Mouse (Mus musculus) thymus, postnatal 25 days (tissue): ENCODE data around the gene Zfp467.

Source experiments
- DNase-seq: peaks from one replicate; pipeline ENCODE4 v3.0.0; 2022

The Zfp467 gene

GRCm38 (mm10) chr6:48445181-48446101 lies at the start of gene Zfp467:
Gene Zfp467 (minus strand): TSS chr6:48445825.
- peak; percentile 50 for DNase-seq

DNA sequence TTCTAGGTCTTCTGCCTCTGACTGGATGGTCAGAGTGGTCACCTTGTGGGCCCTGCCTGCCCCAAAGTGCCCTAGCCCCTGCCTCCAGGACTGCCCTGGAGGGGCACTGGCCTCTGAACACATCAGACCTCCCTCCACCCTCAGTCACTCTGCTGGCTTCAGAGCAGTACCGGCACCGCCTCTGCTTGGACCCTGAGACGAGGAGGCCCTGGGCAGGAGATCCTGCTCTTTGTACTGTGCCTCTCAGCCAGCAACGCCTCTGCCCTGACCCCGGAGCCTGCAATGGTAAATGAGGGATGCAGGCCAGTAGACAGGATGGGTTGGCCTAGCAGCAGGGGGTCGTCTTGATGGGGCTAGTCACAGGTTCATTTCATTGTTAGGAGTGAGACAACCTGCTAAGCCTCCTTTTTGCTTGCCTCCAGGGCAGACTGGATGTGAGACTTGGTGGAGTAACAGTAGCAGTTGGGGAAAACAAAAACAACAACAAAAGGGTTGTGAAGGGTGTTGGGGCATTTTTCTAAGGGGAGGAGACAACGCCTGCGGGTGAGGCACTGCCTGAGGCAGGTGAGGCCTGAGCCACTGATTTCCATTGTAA lies 47.6 kb upstream of the Zfp467 start:
- DNase-seq, result no peak

DNA sequence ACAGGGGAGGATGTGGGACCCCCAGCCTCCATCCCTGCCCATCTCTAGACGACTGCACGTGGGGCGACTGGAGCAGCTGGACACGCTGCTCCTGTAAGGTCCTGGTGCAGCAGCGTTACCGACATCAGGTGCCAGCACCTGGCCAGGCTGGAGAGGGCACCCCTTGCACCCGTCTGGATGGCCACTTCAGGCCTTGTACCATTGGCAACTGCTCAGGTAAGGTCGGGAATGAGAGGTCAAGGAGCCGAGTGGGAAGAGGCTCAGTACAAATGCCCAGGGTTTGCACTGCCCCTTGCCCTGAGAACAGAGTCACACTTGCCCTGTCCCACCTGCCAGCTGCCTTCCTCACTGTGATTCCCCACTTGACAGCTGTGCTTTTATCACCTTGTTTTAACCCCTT lies 45.7 kb upstream of the Zfp467 start:
- DNase-seq, result no peak

DNA sequence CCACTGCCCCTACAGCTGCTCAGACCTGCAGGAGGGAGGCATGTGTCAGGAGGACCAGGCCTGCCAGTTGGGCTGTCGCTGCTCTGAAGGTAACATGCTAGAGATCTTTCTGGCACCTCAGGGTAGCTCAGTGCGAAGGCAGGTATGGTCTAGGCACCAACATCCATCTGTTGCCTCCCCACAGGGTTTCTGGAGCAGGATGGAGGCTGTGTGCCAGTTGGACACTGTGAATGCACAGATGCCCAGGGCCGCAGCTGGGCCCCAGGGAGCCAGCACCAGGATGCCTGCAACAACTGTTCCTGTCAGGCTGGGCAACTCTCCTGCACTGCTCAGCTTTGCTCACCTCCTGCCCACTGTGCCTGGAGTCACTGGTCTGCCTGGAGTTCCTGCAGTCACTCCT lies 44.1 kb upstream of the Zfp467 start:
- DNase-seq, result no peak

DNA sequence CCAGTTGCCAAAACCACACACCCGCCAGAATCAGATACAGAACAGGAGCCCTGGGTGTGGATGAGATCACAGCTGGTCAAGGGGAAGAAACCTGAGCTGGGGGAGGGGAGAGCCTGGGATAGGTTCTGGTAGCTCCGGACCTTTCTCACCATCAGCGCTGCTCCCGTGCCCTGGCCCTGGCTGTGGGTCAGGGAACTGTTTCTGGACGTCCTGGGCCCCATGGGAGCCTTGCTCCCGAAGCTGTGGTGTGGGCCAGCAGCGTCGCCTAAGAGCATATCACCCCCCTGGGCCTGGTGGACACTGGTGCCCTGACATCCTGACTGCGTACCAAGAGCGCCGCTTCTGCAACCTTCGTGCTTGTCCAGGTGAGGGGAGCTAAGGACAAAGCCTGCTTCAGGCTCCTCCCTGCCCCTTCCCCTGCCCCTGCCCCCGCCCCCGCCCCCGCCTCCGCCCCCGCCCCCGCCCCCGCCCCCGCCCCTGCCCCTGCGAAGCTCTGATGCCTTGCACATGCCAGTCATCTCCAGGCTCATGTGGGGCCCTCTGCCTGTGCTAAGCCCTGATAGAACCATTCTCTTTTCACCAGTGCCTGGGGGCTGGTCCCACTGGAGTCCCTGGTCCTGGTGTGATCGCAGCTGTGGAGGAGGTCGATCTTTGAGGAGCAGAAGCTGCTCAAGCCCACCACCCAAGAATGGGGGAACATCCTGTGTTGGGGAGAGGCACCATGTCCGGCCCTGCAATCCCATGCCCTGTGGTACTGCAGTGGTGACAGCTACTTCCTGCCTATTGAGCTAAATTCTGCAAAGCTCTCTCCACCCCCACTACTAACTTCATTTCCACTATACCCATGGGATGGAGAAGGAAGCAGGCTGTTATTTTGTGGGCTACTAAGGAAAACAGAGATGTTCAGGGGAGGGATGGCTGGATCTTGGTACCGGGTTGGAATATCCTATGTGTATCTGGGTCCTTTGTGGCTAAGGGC lies 42.4 kb upstream of the Zfp467 start:
- no peak for DNase-seq

DNA sequence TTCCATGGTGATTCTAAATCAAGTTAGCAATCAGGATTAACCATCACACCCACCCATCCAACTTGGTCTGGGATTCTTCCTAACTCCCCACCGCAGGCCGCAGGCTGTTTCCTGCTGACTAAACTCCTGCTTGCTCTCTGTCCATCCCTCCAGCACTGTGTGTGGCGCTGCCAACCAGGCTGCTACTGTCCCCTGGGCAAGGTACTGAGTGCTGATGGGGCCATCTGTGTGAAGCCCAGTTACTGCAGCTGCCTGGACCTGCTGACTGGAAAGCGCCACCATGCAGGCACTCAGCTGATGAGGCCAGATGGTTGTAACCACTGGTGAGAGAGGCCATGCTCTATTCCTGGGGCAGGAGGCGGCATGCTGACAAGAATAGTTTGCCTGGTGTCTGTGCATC lies 36.9 kb upstream of the Zfp467 start:
- DNase-seq, result no peak

- no peak for DNase-seq
These were observed 32.8 kb upstream of the Zfp467 start for GRCm38 (mm10) chr6:48478446-48478845.

GRCm38 (mm10) chr6:48470739-48471138 lies 25.1 kb upstream of the Zfp467 start:
- DNase-seq, result no peak

GRCm38 (mm10) chr6:48467490-48467889 lies 21.9 kb upstream of the Zfp467 start:
- DNase-seq, result no peak

GRCm38 (mm10) chr6:48466715-48467114 lies 21.1 kb upstream of the Zfp467 start:
- no peak for DNase-seq

DNA sequence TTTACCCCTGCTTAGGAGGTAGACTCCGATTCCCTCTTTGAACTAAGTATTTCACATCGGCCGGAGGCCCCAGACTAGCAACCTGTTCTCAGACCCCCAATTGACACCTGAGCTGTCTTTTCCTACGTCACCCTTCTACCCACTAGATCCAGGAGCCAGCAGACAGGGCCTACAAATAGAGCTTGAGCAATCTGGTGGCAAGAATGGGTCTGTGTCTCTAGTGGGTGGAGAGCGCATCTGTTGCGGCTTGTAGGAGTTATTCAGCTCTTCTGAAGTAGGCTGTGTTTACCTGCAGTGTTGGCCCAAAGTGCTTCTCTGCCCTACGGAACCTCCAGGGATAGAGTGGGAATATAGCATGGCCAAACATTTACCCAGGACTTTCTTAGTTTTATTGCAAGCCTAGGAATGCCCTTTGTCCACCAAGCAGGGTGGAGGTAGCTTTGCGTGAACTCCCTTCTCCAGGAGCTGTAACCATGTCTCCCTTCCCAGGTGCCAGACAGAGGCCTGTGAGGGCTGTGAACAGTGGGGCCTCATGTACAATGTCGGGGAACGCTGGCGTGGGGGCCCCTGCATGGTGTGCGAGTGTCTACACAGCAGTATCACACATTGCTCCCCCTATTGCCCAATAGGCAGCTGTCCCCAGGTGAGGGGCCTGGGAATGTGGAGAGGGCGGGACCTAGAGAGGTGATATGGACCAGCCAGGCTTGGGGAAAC lies 19.5 kb upstream of the Zfp467 start:
- no peak for DNase-seq

DNA sequence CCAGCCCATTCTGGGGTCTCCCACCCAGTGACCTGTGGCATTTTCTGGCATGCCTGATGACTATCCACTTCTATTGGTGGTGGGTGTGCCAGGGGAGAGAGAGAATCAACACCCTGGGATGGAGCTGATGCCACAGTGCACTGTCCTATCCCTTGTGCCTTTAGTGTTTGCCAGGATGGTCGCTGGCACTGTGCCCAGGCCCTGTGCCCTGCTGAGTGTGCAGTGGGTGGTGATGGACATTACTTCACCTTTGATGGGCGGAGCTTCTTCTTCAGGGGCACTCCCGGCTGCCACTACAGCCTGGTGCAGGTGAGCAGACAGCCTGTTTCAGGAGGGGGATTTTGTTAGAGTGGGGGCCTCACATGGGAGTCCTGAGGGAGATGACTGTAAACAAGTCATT lies 7.1 kb upstream of the Zfp467 start:
- DNase-seq, result no peak

DNA sequence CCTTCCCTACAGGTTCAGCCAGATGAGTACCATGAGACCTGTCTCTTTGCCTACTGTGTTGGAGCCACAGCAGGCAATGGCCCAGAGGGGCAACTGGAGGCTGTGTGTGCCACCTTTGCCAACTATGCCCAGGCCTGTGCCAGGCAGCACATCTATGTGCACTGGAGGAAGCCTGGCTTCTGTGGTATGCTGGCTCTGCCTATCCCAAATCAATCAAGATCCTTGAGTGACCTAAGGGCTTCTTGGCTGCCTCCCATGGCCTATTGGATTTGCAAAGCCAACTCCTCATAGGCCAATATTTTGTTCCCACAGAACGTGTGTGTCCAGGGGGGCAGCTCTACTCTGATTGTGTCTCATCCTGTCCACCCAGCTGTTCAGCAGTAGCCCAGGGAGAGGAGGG lies 6.5 kb upstream of the Zfp467 start:
- no peak for DNase-seq

DNA sequence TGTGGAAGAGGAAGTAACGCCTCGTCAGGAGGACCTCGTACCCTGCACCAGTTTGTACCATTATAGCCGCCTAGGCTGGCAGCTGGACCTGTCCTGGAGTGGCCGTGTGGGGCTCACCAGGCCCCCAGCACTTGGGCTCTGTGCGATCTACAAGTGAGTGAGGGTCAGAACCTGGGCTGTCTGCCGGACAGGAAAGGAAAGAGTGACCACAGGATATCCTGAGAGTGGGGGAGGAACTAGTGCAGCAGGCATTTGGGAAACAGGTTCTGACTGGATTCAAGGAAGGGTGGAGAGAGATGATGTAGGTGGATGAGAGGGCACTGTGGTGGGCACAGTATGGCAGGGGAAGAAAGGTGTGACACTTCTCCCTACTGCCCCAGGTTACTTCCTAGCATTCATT lies 2.9 kb upstream of the Zfp467 start:
- DNase-seq, result no peak

DNA sequence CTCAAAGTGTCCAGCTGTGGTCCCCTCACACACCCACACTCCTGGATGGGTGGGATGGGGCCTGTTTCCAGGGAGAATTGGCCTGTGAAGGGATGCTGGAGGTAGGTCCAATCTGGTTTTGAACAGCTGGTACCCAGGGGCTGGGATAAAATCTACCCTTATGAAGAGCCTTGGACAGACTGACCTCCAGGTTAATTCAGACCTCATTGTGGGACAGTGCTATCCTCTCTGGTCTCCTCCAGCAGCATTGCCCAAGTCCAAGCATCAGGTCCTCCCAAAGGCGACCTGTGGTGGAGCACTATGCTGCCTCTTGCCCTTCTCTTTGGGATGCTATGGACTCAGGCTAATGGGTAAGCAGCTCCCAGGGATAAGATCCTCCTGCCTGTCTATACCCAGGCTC lies 2.3 kb upstream of the Zfp467 start, which contains the start of gene Sspo:
Sspo (plus strand) TSS at position 301 of the 400 bp plus-strand sequence.
- no peak for DNase-seq

- DNase-seq, result no peak
These were observed 1.3 kb upstream of the Zfp467 start for GRCm38 (mm10) chr6:48446896-48447295.

DNA sequence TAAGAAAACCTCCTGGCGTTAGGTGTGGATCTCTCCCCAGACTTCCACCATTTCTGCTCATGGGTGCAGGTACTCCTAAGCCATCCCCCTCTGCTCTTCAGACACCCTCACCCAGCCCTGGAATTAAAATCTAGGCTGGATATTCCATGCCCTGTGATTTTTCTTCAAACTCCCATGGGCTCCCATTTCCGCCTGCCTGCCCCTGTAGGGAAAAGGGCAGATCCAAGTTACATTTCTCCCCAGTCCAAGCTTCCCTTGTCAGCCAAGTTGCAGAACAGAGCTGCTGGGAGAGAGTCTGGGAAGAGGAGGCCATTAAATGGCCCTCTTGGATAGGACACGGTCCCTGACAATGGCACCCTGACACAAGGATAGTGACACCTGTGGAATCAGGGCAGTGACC lies 631 bp upstream of the Zfp467 start:
- no peak for DNase-seq

DNA sequence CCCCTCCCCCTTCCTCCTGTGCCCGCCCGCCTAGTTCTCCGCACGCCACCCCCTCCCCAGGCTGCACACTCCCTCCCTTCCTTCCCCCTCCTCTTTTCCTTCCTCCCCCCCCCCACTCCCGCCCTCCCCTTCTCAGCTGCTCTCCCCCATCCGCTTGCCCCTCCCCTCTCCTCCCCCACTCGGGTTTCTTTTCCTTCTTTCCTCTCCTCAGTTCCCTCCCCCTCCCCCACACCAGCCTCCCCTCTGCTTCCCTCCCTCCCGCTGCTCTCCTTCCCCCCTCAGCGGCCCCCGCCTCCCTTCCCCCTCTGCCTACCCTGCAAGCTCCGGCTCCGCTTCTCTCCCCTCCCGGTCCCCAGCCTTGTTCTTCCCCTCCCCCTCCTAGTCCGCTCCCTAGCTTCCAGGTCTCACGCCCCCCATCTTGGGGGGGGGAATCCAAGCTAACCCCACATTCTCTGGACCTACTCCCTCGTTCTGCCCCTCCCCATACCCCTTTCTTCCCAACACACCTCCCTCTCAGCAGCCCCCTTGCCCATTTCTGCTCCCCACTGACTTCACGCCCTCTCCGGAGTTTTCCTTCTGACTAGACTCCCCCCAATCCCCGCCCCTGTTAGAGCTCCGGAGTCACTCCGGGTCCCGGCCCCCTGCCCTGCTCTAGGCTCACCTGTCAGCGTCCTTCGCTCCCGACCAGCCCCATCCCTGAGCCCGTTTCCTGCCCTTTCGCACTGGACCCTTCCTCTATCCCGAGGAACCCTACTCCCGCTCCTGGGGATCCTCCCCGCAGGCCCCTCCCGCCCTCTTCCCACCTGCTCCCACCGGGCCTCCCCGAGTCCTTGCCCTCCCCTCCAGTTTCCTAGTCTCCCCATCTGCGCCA lies 1.1 kb downstream of the Zfp467 start:
- peak; percentile 45 for DNase-seq

- peak; percentile 95 for DNase-seq
These were observed 1.9 kb downstream of the Zfp467 start for GRCm38 (mm10) chr6:48443592-48444309.

- peak; percentile 14 for DNase-seq
These were observed 5.2 kb downstream of the Zfp467 start for GRCm38 (mm10) chr6:48440306-48441014.
